Mouse (Mus musculus): ENCODE results near the gene Kcnk5.

- TF ChIP-seq POLR2A (IDR thresholded peaks at IDR 0.05; ENCODE audit: insufficient read depth, low read depth, low read length) (no peak), CTCF (IDR thresholded peaks at IDR 0.05; ENCODE audit: insufficient read depth, low read depth, low read length) (no peak)
Measured at GRCm38 (mm10) chr14:20224163-20224562, 42.6 kb upstream of the Kcnk5 start.
